Comparison of ENCODE assay signal across 26 mouse cellular contexts in genomic region chr14:123066344-123066743, GRCm38 (mm10).
DNase-seq lines count a peak whose midpoint lies in the region; ATAC-seq lines count a peak whose summit lies in the region.
"Had no signal": no experiment of that assay in that cellular context is flagged by ENCODE, and none has a peak within 500 bp of the region (broad histone marks: within the 10 kb centered on the region; RNA-seq: fewer than 3 reads in every experiment).

No protein-coding gene starts in this region.

- no peak overlapping the region for H3K9ac ChIP-seq in forebrain, embryonic 11.5 days (ENCODE audit: low read length)
- H3K9ac ChIP-seq in forebrain, embryonic 16.5 days (replicated peaks; ENCODE audit: low read depth, low read length) = no peak overlapping the region
- no peak overlapping the region for H3K9ac ChIP-seq in forebrain, embryonic 13.5 days
- H3K9ac ChIP-seq: embryonic facial prominence, embryonic 13.5 days; embryonic facial prominence, embryonic 15.5 days had no signal

- H3K4me3 ChIP-seq in forebrain, embryonic 11.5 days (ENCODE audit: low read depth, low read length) = no peak overlapping the region
- H3K4me3 ChIP-seq in forebrain, embryonic 16.5 days (replicated peaks; ENCODE audit: low read length) = no peak overlapping the region
- no peak overlapping the region for H3K4me3 ChIP-seq in forebrain, embryonic 13.5 days
- no peak overlapping the region for H3K4me3 ChIP-seq in forebrain, embryonic 10.5 days
- H3K4me3 ChIP-seq: embryonic facial prominence, embryonic 13.5 days; embryonic facial prominence, embryonic 15.5 days; erythroblast, embryonic 14.5 days; gastrocnemius, adult 2 months had no signal

- H3K9me3 ChIP-seq in forebrain, embryonic 11.5 days (ENCODE audit: control insufficient read depth, low read length) = no peaks in the 10 kb centered on the region
- H3K9me3 ChIP-seq in forebrain, embryonic 16.5 days (ENCODE audit: control insufficient read depth, low read length) = no peaks in the 10 kb centered on the region
- H3K9me3 ChIP-seq in forebrain, embryonic 13.5 days (replicated peaks) = no peaks in the 10 kb centered on the region
- H3K9me3 ChIP-seq in forebrain, embryonic 10.5 days = no peaks in the 10 kb centered on the region
- H3K9me3 ChIP-seq: embryonic facial prominence, embryonic 13.5 days; embryonic facial prominence, embryonic 15.5 days; G1E had no signal

- WGBS in forebrain, embryonic 11.5 days = 93% methylated on average over 4 of the region's 4 CpGs
- 71% methylated on average over 4 of the region's 4 CpGs for WGBS in forebrain, embryonic 16.5 days
- 81% methylated on average over 4 of the region's 4 CpGs for WGBS in forebrain, embryonic 13.5 days
- WGBS in forebrain, embryonic 10.5 days = 96% methylated on average over 4 of the region's 4 CpGs

- H3K4me2 ChIP-seq in forebrain, embryonic 11.5 days (ENCODE audit: low read depth, low read length, severe bottlenecking) = no peak overlapping the region
- no peak overlapping the region for H3K4me2 ChIP-seq in forebrain, embryonic 16.5 days (ENCODE audit: low read length)
- H3K4me2 ChIP-seq in forebrain, embryonic 13.5 days = peak overlapping the region; percentile 43; the same call in 1 of the 2 replicates
- H3K4me2 ChIP-seq: embryonic facial prominence, embryonic 13.5 days; embryonic facial prominence, embryonic 15.5 days had no signal

- H3K36me3 ChIP-seq in forebrain, embryonic 11.5 days (ENCODE audit: control insufficient read depth, insufficient read depth, low read length) = no peaks in the 10 kb centered on the region
- H3K36me3 ChIP-seq in forebrain, embryonic 16.5 days (ENCODE audit: control insufficient read depth, insufficient read depth) = no peaks in the 10 kb centered on the region
- H3K36me3 ChIP-seq in forebrain, embryonic 13.5 days (ENCODE audit: poor library complexity, severe bottlenecking) = no peaks in the 10 kb centered on the region
- no peaks in the 10 kb centered on the region for H3K36me3 ChIP-seq in forebrain, embryonic 10.5 days (replicated peaks)
- H3K36me3 ChIP-seq: embryonic facial prominence, embryonic 13.5 days; embryonic facial prominence, embryonic 15.5 days; G1E had no signal

- H3K4me1 ChIP-seq in forebrain, embryonic 11.5 days (replicated peaks; ENCODE audit: control insufficient read depth, insufficient read depth, low read length) = peaks cover 4% of the 10 kb centered on the region; the same call in 1 of the 2 replicates
- H3K4me1 ChIP-seq in forebrain, embryonic 16.5 days (replicated peaks; ENCODE audit: control insufficient read depth, insufficient read depth, low read length) = peaks cover 13% of the 10 kb centered on the region
- H3K4me1 ChIP-seq in forebrain, embryonic 13.5 days = peaks cover 22% of the 10 kb centered on the region
- H3K4me1 ChIP-seq in forebrain, embryonic 10.5 days = peaks cover 24% of the 10 kb centered on the region

- H3K27me3 ChIP-seq in forebrain, embryonic 11.5 days (ENCODE audit: control insufficient read depth, insufficient read depth, low read length) = no peaks in the 10 kb centered on the region
- no peaks in the 10 kb centered on the region for H3K27me3 ChIP-seq in forebrain, embryonic 16.5 days (replicated peaks; ENCODE audit: control insufficient read depth, insufficient read depth, low read length)
- H3K27me3 ChIP-seq in forebrain, embryonic 13.5 days = no peaks in the 10 kb centered on the region
- H3K27me3 ChIP-seq in forebrain, embryonic 10.5 days (ENCODE audit: poor library complexity, severe bottlenecking) = peaks cover 19% of the 10 kb centered on the region; the same call in 1 of the 2 replicates
- H3K27me3 ChIP-seq: CH12.LX; embryonic facial prominence, embryonic 13.5 days had no signal

- ATAC-seq in forebrain, embryonic 11.5 days (replicated peaks; ENCODE audit: low FRiP score) = no peak
- no peak for ATAC-seq in forebrain, embryonic 16.5 days
- ATAC-seq in forebrain, embryonic 13.5 days = no peak
- ATAC-seq in megakaryocyte progenitor cell, adult 5-6 weeks (replicated peaks; ENCODE audit: poor library complexity) = no peak
- ATAC-seq: activated CD4-positive, CD25-positive, alpha-beta regulatory T cell, adult 4 months; CD4-positive, CD25-positive, alpha-beta regulatory T cell, adult 4 months; Patski had no signal

- H3K27ac ChIP-seq in forebrain, embryonic 11.5 days (ENCODE audit: low read depth, low read length) = peak overlapping the region; percentile 26; the same call in 1 of the 2 replicates
- no peak overlapping the region for H3K27ac ChIP-seq in forebrain, embryonic 16.5 days (ENCODE audit: low read length)
- peak overlapping the region; percentile 70; the same call in 1 of the 2 replicates for H3K27ac ChIP-seq in forebrain, embryonic 13.5 days
- no peak overlapping the region for H3K27ac ChIP-seq in forebrain, embryonic 10.5 days
- H3K27ac ChIP-seq: embryonic facial prominence, embryonic 13.5 days; embryonic facial prominence, embryonic 15.5 days; gastrocnemius, adult 2 months had no signal

- DNase-seq in forebrain, embryonic 11.5 days (ENCODE audit: low spot score) = no peak
- no peak for DNase-seq in forebrain, embryonic 10.5 days (ENCODE audit: extremely low spot score, low spot score)
- DNase-seq in ES-CJ7 (ENCODE audit: low read depth, low spot score) = peak; percentile 50
- DNase-seq in R1 (ENCODE audit: low read depth, low spot score) = peak; percentile 15
- no peak for DNase-seq in heart, adult 11 months
- DNase-seq: adrenal gland, adult 8-10 months; adrenal gland, postnatal 14 days; adrenal gland, postnatal 36 days; B cell, adult 2 months; cerebellum, adult 11-12 months; cerebellum, adult 2 months; cerebellum, adult 9-11 months; cerebellum, postnatal 14 days; cerebellum, postnatal 36 days; gastrocnemius, adult 2 months had no signal

Comparison
In these comparisons a context has a peak if more than half of its experiments do, and no peak if none do; other contexts are left out.
1. H3K27ac ChIP-seq: peak in forebrain, embryonic 11.5 days (single experiment) and forebrain, embryonic 13.5 days (single experiment); none in forebrain, embryonic 16.5 days (single experiment) and forebrain, embryonic 10.5 days (single experiment).
2. DNase-seq: peak in ES-CJ7 (single experiment) and R1 (single experiment); none in forebrain, embryonic 11.5 days (single experiment), forebrain, embryonic 10.5 days (single experiment) and heart, adult 11 months (single experiment).